Mouse (Mus musculus): ENCODE data around the gene Adamts12.

The Adamts12 gene

GRCm38 (mm10) chr15:11287780-11288179 lies 223.2 kb downstream of the Adamts12 start:
- DNase-seq (ENCODE audit: low read depth, low spot score), result no peak

DNA sequence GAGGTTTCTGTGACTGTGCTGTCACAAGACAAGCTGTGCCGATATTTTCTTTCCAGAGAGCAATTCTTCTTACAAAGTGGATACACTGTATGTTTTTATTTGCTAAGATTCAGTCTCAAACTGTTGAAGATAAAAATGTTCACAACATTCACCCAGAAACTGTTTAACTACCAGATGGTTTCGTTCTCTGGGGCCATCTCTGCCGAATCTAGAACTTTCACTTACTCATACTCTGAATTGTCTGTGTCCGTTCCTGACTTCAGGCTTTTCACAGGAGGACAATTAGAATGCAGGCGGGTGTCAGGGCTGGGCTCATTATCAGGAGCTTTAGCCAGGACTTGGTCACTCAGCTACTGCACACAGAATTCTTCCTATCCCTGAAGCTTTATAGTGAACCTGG lies 227.7 kb downstream of the Adamts12 start:
- no peak for DNase-seq (ENCODE audit: low read depth, low spot score)

DNA sequence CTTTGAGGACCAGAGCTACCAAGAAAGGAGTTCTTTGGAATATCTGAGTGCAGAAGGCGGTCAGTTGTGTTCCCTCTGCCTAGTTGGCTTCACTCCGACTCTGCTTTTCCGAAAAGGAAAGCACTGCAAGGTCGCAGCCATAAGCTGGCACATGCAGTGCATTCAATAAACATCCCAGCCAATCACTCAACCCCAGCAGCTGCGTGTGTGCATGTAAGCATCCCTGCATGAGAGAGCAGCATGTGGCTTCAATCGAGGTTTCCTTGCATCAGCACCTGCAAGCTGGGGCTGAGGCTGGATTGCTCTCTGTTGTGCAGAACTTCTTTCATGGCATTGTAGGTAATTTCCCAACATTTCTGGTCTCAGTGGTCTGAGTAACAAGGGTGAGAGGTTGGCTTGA lies 230.4 kb downstream of the Adamts12 start:
- DNase-seq (ENCODE audit: low read depth, low spot score), result no peak

- no peak for DNase-seq (ENCODE audit: low read depth, low spot score)
Measured at GRCm38 (mm10) chr15:11297960-11298359, 233.4 kb downstream of the Adamts12 start.

GRCm38 (mm10) chr15:11317077-11317476 lies 252.5 kb downstream of the Adamts12 start:
- no peak for DNase-seq (ENCODE audit: low read depth, low spot score)

DNA sequence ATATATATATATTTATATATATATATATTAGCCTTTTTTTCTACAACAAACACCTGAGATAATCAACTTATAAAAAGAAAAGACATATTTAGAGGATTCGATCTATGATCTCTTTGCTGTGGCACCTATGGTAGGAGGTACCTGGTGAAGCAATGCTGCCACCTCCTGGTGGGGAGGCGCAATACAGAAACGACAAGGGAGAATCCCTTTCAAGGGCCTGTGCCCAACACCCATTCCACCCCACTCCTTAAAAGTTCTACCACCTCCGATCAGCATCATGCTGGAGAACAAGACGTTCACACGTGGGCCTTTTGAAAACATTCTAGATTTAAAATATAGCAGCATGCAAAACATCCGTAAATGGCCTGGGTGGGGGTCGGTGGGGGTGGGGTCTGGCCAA lies 255.9 kb downstream of the Adamts12 start:
- DNase-seq (ENCODE audit: low read depth, low spot score), result peak; percentile 18

- DNase-seq (ENCODE audit: low read depth, low spot score), result no peak
Measured at GRCm38 (mm10) chr15:11339467-11340180, 275.0 kb downstream of the Adamts12 start.

DNA sequence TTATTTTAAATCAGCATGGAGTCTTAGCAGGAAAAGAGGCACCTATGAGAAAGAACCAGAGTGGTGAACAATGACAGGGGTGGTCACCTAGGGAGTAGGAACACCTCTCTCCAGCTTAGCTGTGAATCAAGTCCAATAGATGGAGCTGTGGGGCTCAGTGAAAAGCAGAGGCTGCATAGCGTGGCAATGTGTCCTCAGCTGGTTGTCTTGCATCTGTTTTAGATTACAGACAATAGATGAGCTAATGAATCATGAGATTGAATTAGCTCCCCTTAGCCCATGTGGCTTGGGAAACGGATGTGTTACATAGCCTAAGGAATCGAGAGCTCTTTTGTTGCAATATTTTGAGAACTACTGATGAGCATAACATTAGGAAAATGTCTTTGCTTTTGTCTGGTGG lies 291.3 kb downstream of the Adamts12 start:
- DNase-seq (ENCODE audit: low read depth, low spot score), result no peak

DNA sequence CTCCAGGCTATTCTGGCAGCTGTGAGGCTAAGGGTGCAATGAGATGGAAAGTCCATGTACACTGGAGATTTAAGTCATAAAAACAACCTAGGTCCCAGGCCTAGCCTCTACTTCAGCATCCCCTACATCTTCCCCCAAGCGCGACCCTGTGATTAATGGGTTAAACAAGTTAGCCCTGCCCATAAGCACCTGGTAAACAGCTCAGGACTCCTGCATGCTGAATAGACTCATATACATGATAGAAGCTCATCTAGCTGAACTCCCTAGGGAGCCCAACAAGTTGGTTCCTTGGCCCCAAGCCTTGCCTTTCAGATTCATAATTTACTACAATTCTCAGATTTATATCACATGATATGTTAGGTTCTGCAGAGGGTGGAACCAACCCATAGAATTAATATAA lies 292.9 kb downstream of the Adamts12 start:
- no peak for DNase-seq (ENCODE audit: low read depth, low spot score)

- no peak for DNase-seq (ENCODE audit: low read depth, low spot score)
Measured at GRCm38 (mm10) chr15:11360888-11361287, 296.3 kb downstream of the Adamts12 start.

DNA sequence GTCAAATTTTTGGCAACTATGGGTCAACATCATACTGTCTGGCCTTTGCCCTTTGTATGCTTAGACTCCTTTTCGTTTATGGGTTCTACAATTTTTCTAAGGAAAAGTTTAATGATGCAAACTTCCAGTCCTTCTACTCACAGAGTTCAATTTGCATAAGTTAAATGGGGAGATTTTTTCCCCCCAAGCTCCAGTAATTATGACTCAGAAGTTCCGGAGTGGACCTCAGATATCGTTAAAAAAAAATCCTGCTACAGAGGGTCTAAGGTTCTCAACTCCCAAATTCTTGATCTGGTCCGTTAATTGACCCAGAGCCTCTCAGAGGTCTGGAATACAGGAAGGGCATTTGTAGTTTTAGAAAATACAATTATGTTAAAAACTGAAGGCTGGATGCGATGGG lies 297.2 kb downstream of the Adamts12 start:
- no peak for DNase-seq (ENCODE audit: low read depth, low spot score)

GRCm38 (mm10) chr15:11364112-11364511 lies 299.5 kb downstream of the Adamts12 start:
- no peak for DNase-seq (ENCODE audit: low read depth, low spot score)

DNA sequence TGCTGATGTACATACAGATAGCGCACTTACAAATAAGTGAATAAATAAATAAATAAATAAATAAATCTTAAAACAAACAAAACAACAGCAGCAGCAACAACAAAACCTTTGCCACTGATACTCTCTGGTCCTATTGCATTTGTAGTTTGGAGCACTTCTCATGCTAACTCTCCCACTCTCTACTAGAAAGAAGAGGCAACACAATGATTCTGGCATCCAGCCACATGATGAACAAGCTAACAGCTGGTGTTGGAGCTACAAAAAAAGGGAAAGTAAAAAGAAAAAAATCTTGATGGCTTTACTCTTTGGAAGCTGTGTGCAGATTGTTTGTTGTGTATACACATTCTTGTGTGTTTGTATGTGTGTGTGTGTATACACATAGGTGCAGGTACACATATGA lies 300.2 kb downstream of the Adamts12 start:
- no peak for DNase-seq (ENCODE audit: low read depth, low spot score)

DNA sequence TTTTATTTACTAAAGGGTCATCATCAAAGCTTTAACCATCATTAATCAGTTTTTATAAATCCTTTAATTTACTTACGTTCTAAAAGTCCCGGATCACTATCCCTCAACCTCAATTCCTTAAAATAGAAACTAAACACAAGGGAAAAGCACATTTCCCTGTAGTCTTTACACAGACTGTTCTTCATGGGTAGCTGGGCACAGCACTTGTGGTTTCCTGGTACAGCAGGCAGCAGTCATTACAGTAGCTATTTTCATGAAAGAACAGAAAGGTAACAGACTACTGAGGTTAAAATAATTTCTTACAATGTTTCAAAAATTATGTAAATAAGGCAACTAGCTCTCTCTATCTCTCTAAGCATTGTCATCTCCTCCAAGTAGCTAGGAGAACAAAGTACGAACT lies 305.0 kb downstream of the Adamts12 start:
- DNase-seq (ENCODE audit: low read depth, low spot score), result no peak

- no peak for DNase-seq (ENCODE audit: low read depth, low spot score)
Measured at GRCm38 (mm10) chr15:11370477-11371085, 306.0 kb downstream of the Adamts12 start.

DNA sequence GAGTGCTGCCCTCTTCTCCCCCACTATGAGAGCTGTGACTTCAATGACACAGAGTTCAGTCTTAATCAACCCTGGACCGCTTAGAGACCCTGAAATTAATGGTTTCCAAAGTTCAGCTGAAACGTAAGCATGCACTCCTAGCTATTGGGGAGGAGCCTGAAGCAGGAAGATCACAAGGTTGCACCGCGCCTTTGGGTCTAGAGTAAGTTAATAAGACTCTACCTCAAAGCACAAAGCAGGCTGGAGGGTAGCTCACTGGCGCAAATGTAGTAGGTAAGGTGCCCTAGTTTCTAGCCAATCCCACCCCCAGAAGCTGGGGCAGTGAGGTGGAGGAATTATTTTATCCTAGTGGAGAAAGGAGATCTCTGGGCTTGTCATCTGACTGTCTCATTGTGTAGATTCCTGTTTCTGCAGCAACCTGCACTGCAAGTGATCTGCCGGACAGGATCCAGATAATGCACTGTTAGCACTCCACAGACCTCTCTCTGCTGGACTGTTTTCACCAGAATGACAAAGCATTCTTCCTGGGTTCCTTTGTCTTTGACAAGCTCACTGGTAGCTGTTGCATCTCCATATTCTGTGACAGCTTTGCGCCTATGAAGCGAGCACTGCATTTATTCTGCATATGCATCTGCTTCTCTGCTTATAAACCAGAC lies 315.0 kb downstream of the Adamts12 start:
- no peak for DNase-seq (ENCODE audit: low read depth, low spot score)

DNA sequence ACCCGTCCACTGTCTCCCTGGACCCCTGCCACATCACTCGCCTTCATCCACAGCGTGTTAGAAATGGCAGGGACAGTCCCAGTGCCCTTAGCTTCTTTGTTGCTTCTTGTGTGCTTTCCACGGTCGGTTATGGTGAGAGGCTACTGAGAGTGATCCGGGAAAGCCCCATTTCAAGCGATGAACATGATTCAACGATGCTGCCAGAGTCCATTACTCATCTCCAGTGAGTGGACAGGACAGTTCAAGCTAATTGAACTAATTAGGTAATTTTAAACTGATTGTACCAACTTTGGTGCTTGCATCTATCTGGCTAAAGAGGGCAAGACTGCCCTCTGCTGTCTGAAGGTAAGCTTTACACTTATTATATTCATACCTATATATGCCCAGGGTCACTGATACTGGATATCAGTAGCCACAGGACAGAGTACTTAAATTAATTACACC lies 315.5 kb downstream of the Adamts12 start:
- peak; percentile 28 for DNase-seq (ENCODE audit: low read depth, low spot score)

GRCm38 (mm10) chr15:11380616-11381015 lies 316.0 kb downstream of the Adamts12 start:
- DNase-seq (ENCODE audit: low read depth, low spot score), result no peak

- DNase-seq (ENCODE audit: low read depth, low spot score), result no peak
Measured at GRCm38 (mm10) chr15:11382585-11382984, 318.0 kb downstream of the Adamts12 start.

DNA sequence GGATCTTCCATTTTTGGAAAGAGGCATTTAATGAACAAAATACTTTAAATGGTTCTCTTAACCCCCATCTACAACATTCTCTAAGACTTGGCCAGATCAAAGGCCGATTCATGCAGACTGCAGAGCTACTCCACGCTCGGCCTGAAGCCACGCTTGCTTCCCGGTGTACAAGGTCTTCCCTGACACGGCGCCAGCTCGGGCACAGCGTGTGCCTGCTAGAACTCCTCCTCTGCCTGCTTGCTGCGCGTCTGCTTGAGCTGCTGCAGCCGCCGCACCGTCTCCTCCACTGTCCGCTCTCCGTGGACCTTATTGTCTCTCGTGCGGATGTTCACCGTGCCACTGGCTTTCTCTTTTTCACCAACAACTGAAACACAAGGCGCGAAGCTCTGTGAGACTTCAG lies 319.2 kb downstream of the Adamts12 start:
- DNase-seq (ENCODE audit: low read depth, low spot score), result no peak

GRCm38 (mm10) chr15:11392903-11393302 lies 328.3 kb downstream of the Adamts12 start:
- DNase-seq (ENCODE audit: low read depth, low spot score), result no peak

DNA sequence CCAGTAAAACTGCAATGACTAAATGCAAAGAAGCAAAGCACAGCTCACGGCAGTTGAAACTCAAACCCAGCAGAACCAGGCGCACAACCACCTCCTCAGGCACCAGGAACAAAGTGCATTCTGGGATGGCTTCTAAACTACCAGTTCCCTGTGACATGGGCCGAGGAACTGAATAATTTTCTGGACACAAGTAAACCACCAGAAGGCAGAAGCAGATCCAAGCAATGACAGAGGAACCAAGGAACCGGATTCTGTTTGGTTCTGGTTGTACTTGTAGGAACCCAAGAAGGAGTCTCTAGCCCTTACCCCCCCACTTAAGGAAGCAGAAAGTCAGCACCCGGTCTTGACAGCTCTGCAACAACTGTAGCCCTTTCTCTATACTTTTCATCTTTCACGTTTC lies 331.8 kb downstream of the Adamts12 start:
- DNase-seq (ENCODE audit: low read depth, low spot score), result no peak

All from retina, adult 2 months (tissue).